26 mouse cellular contexts compared by ENCODE assay signal in the genomic region with DNA sequence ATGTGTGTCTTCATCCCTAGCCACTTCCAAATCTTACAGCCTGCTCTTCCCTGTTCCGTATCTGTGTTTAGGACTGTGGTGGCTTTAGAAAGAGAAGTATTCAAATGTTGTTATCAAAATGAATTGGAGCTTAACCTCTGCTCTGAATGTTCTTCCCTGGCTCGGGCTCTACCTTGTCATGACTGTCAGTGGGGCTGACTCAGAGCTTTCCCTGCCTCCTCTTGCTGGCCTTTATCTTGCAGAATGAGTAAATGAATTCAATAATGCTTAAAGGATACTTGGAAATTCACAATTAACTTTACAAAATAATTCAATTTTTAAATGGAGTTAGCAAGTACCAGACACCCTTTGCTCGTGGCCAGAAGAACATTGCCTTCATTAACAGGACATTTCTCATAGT. TPM values are rescaled to one million over a fixed set of nuclear protein-coding genes. Genes with fewer than 3 reads are reported as not detected.
A peak's percentile ranks its signal among the peaks of the same experiment; 100 is the strongest.
DNase-seq lines count a peak whose midpoint lies in the region; ATAC-seq lines count a peak whose summit lies in the region.
"Had no signal": no experiment of that assay in that cellular context is flagged by ENCODE, and none has a peak within 500 bp of the region (broad histone marks: within the 10 kb centered on the region; RNA-seq: fewer than 3 reads in every experiment).

No protein-coding gene starts in this region.

- H3K4me3 ChIP-seq in midbrain, embryonic 11.5 days (ENCODE audit: low read depth, low read length): no peak overlapping the region
- no peak overlapping the region for H3K4me3 ChIP-seq in midbrain, embryonic 13.5 days (replicated peaks)
- H3K4me3 ChIP-seq: gastrocnemius, adult 2 months; heart, embryonic 12.5 days; heart, embryonic 15.5 days; intestine, embryonic 15.5 days had no signal

- no peaks in the 10 kb centered on the region for H3K4me1 ChIP-seq in midbrain, embryonic 11.5 days (ENCODE audit: control insufficient read depth, insufficient read depth, low read length)
- no peaks in the 10 kb centered on the region for H3K4me1 ChIP-seq in midbrain, embryonic 13.5 days (replicated peaks)
- H3K4me1 ChIP-seq: heart, embryonic 12.5 days; heart, embryonic 15.5 days; intestine, embryonic 15.5 days had no signal

- no peaks in the 10 kb centered on the region for H3K27me3 ChIP-seq in midbrain, embryonic 11.5 days (ENCODE audit: control insufficient read depth, insufficient read depth, low read length)
- H3K27me3 ChIP-seq in midbrain, embryonic 13.5 days: no peaks in the 10 kb centered on the region
- H3K27me3 ChIP-seq: heart, embryonic 12.5 days; heart, embryonic 15.5 days; intestine, embryonic 15.5 days had no signal

- 90% methylated on average over 3 of the region's 3 CpGs for WGBS in midbrain, embryonic 11.5 days
- WGBS in midbrain, embryonic 13.5 days: 89% methylated on average over 3 of the region's 3 CpGs

- no peaks in the 10 kb centered on the region for H3K9me3 ChIP-seq in midbrain, embryonic 11.5 days (ENCODE audit: control insufficient read depth, low read length)
- H3K9me3 ChIP-seq in midbrain, embryonic 13.5 days: no peaks in the 10 kb centered on the region
- H3K9me3 ChIP-seq: heart, embryonic 12.5 days; heart, embryonic 15.5 days; intestine, embryonic 15.5 days had no signal

- H3K36me3 ChIP-seq in midbrain, embryonic 11.5 days (ENCODE audit: control insufficient read depth, insufficient read depth, low read length): no peaks in the 10 kb centered on the region
- H3K36me3 ChIP-seq in midbrain, embryonic 13.5 days: no peaks in the 10 kb centered on the region
- H3K36me3 ChIP-seq: heart, embryonic 12.5 days; heart, embryonic 15.5 days; intestine, embryonic 15.5 days had no signal

- no peak overlapping the region for H3K9ac ChIP-seq in midbrain, embryonic 11.5 days (ENCODE audit: low read length)
- no peak overlapping the region for H3K9ac ChIP-seq in midbrain, embryonic 13.5 days (replicated peaks)
- H3K9ac ChIP-seq: forebrain, postnatal 0 days; heart, embryonic 12.5 days; heart, embryonic 15.5 days; hindbrain, embryonic 14.5 days; intestine, embryonic 15.5 days had no signal

- peak; percentile 24 for DNase-seq in adrenal gland, adult 8-10 months
- no peak for DNase-seq in adrenal gland, postnatal 4 days (ENCODE audit: low spot score in 2 of 2)
- peak; percentile 49 for DNase-seq in midbrain, embryonic 11.5 days (ENCODE audit: low spot score, missing footprints)
- DNase-seq in adrenal gland, postnatal 14 days: peak; percentile 29
- DNase-seq: cerebellum, adult 11-12 months; cerebellum, adult 9-10 months; cerebellum, postnatal 14 days; forebrain, postnatal 0 days; gastrocnemius, adult 2 months; gastrocnemius, postnatal 14 days; heart, adult 11 months; heart, postnatal 10 days; heart, postnatal 4 days; kidney, adult 18-20 months; kidney, adult 9 months had no signal

- no peak for ATAC-seq in midbrain, embryonic 11.5 days (ENCODE audit: low FRiP score)
- ATAC-seq in midbrain, embryonic 13.5 days: no peak
- no peak for ATAC-seq in erythroid progenitor cell, adult 5-6 weeks (replicated peaks; ENCODE audit: low FRiP score, poor library complexity, severe bottlenecking)
- ATAC-seq: activated CD4-positive, CD25-positive, alpha-beta regulatory T cell, adult 4 months; CD4-positive, CD25-positive, alpha-beta regulatory T cell, adult 4 months; forebrain, embryonic 14.5 days; forebrain, postnatal 0 days; intestine, embryonic 15.5 days had no signal

- no peak overlapping the region for H3K4me2 ChIP-seq in midbrain, embryonic 11.5 days
- H3K4me2 ChIP-seq in midbrain, embryonic 13.5 days (replicated peaks): no peak overlapping the region
- H3K4me2 ChIP-seq: heart, embryonic 12.5 days; heart, embryonic 15.5 days; hindbrain, embryonic 14.5 days; intestine, embryonic 15.5 days had no signal

- no peak overlapping the region for H3K27ac ChIP-seq in midbrain, embryonic 11.5 days (ENCODE audit: low read depth, low read length)
- no peak overlapping the region for H3K27ac ChIP-seq in midbrain, embryonic 13.5 days
- H3K27ac ChIP-seq: gastrocnemius, adult 2 months; heart, embryonic 15.5 days; hindbrain, embryonic 14.5 days; intestine, embryonic 15.5 days had no signal

RNA-seq across cellular contexts. Expression of a gene that starts 46.4 kb away (rescaled TPM):
- total RNA-seq in adrenal gland, adult 8-10 months (2022): 10 to 100 TPM; 16.0 to 25.8 (median 20.3) TPM
- 10 to 100 TPM; 22.3 to 22.9 TPM for total RNA-seq in adrenal gland, postnatal 4 days (2021)
- polyA plus RNA-seq in midbrain, embryonic 11.5 days (2014; fragmentation: Nextera tagmentation; extraction: Ambion mirVana): 5.8 and 7.0 TPM in 2 replicates
- polyA plus RNA-seq in midbrain, embryonic 13.5 days (2015; fragmentation: Nextera tagmentation; extraction: Ambion mirVana): 5.7 and 6.2 TPM in 2 replicates
- 16.1 and 18.9 TPM in 2 replicates for total RNA-seq in adrenal gland, postnatal 14 days (2021)
- not detected in 2 replicates for total RNA-seq in erythroid progenitor cell, adult 5-6 weeks (2015; ENCODE audit: low replicate concordance)
- total RNA-seq in erythroid progenitor cell, adult 5-6 weeks (2017; ENCODE audit: low replicate concordance): not detected in 2 replicates
- total RNA-seq: MEL had no signal
- polyA plus RNA-seq: activated CD4-positive, CD25-positive, alpha-beta regulatory T cell, adult 4 months; C2C12; CD4-positive, CD25-positive, alpha-beta regulatory T cell, adult 4 months had no signal

Comparison
In these comparisons a context has a peak if more than half of its experiments do, and no peak if none do; other contexts are left out.
1. DNase-seq: peak in adrenal gland, adult 8-10 months (single experiment), midbrain, embryonic 11.5 days (single experiment) and adrenal gland, postnatal 14 days (single experiment); none in adrenal gland, postnatal 4 days (0 of 2).
2. RNA of a gene that starts 46.4 kb away (total RNA-seq): 22.3 to 22.9 TPM in adrenal gland, postnatal 4 days, 16.0 to 25.8 TPM in adrenal gland, adult 8-10 months and 16.1 to 18.9 TPM in adrenal gland, postnatal 14 days; not detected in erythroid progenitor cell, adult 5-6 weeks; every median in the first group is over 10 times any median in the second.